Mouse (Mus musculus) kidney, adult 2 months (tissue): Measurements from ENCODE around the gene Dglucy.

Source experiments
- CTCF ChIP-seq: fragments of 200-500 bp; conservative IDR thresholded peaks from 2 replicates; pipeline ENCODE4 v1.5.1; 2011; ENCODE audit warnings: low read depth, mild to moderate bottlenecking, control low read depth, low read length, moderate library complexity, mixed read lengths; ENCODE audit not compliant: insufficient read depth, insufficient read length
- POLR2A ChIP-seq: fragments of 200-500 bp; IDR thresholded peaks from one replicate; pipeline ENCODE4 v1.6.1; 2011; ENCODE audit warnings: low read depth, low read length, control low read depth

- TF ChIP-seq CTCF (no peak), POLR2A (no peak)
Observed at GRCm38 (mm10) chr12:100810542-100810941, 31.7 kb downstream of the Dglucy start.
